Mouse (Mus musculus): ENCODE measurements around the gene Atxn7.
"Not testable (repeated sequence)": the region's sequence is repeated elsewhere in the genome, so short reads cannot be mapped to it uniquely, and the experiment has no call there.

Gene Atxn7

GRCm38 (mm10) chr14:13981286-13981685 is 20.0 kb downstream of the Atxn7 start:
- DNase-seq (ENCODE audit: extremely low spot score, low read depth, low spot score), result no peak

- no peak for DNase-seq (ENCODE audit: extremely low spot score, low read depth, low spot score)
Observed at GRCm38 (mm10) chr14:13982174-13982573, 20.9 kb downstream of the Atxn7 start.

GRCm38 (mm10) chr14:13988397-13988796 is 27.2 kb downstream of the Atxn7 start:
- DNase-seq (ENCODE audit: extremely low spot score, low read depth, low spot score), result no peak

GRCm38 (mm10) chr14:13990741-13991140 is 29.5 kb downstream of the Atxn7 start:
- no peak for DNase-seq (ENCODE audit: extremely low spot score, low read depth, low spot score)

- no peak for DNase-seq (ENCODE audit: extremely low spot score, low read depth, low spot score)
Observed at GRCm38 (mm10) chr14:13995206-13996097, 34.2 kb downstream of the Atxn7 start.

- DNase-seq (ENCODE audit: extremely low spot score, low read depth, low spot score), result no peak
Observed at GRCm38 (mm10) chr14:14002771-14003170, 41.5 kb downstream of the Atxn7 start.

- DNase-seq (ENCODE audit: extremely low spot score, low read depth, low spot score), result no peak
Observed at GRCm38 (mm10) chr14:14009712-14010111, 48.5 kb downstream of the Atxn7 start.

GRCm38 (mm10) chr14:14012383-14013251 is 51.4 kb downstream of the Atxn7 start:
- DNase-seq (ENCODE audit: extremely low spot score, low read depth, low spot score), result peak; percentile 16

GRCm38 (mm10) chr14:14013252-14013711 is 52.0 kb downstream of the Atxn7 start:
- DNase-seq (ENCODE audit: extremely low spot score, low read depth, low spot score), result peak; percentile 1

GRCm38 (mm10) chr14:14014636-14015375 is 53.6 kb downstream of the Atxn7 start:
- no peak for DNase-seq (ENCODE audit: extremely low spot score, low read depth, low spot score)

- no peak for DNase-seq (ENCODE audit: extremely low spot score, low read depth, low spot score)
Observed at GRCm38 (mm10) chr14:14019155-14019894, 58.1 kb downstream of the Atxn7 start.

GRCm38 (mm10) chr14:14021244-14021643 is 60.0 kb downstream of the Atxn7 start:
- no peak for DNase-seq (ENCODE audit: extremely low spot score, low read depth, low spot score)

- DNase-seq (ENCODE audit: extremely low spot score, low read depth, low spot score), result no peak
Observed at GRCm38 (mm10) chr14:14025870-14026269, 64.6 kb downstream of the Atxn7 start.

GRCm38 (mm10) chr14:14030621-14031020 is 69.4 kb downstream of the Atxn7 start:
- DNase-seq (ENCODE audit: extremely low spot score, low read depth, low spot score), result no peak

- DNase-seq (ENCODE audit: extremely low spot score, low read depth, low spot score), result no peak
Observed at GRCm38 (mm10) chr14:14032842-14033241, 71.6 kb downstream of the Atxn7 start.

GRCm38 (mm10) chr14:14036352-14036751 is 75.1 kb downstream of the Atxn7 start:
- no peak for DNase-seq (ENCODE audit: extremely low spot score, low read depth, low spot score)

GRCm38 (mm10) chr14:14038233-14038632 is 77.0 kb downstream of the Atxn7 start:
- no peak for DNase-seq (ENCODE audit: extremely low spot score, low read depth, low spot score)

- no peak for DNase-seq (ENCODE audit: extremely low spot score, low read depth, low spot score)
Observed at GRCm38 (mm10) chr14:14042336-14042735, 81.1 kb downstream of the Atxn7 start.

- no peak for DNase-seq (ENCODE audit: extremely low spot score, low read depth, low spot score)
Observed at GRCm38 (mm10) chr14:14054386-14054785, 93.1 kb downstream of the Atxn7 start.

GRCm38 (mm10) chr14:14059606-14060005 is 98.4 kb downstream of the Atxn7 start:
- DNase-seq (ENCODE audit: extremely low spot score, low read depth, low spot score), result not testable (repeated sequence)

Measured in hindlimb bud, embryonic 11.5 days (tissue).